Mouse (Mus musculus): Measurements from ENCODE around the gene Fam149a.
"Not testable (repeated sequence)": the region's sequence is repeated elsewhere in the genome, so short reads cannot be mapped to it uniquely, and the experiment has no call there.

Gene Fam149a

DNA sequence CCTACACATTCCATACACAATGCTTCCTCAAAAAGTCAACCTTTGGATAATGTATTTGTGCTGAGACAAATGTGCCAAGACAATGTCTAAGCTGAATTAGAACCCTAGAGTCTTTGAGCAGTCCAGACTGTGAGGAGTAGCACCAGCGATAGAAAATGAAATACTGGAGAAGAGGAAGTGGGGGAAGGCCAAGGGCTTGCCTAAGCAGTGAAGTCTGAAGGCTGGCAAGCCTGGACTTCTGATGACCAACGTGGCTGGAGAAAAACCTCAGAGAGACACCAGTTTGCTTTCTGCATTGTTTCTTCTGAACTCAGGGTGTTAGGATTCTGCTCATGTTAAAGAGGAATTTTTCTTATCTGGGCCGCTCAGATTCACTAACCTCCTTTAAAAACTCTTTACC lies 51.2 kb downstream of the Fam149a start:
- DNase-seq, result no peak

DNA sequence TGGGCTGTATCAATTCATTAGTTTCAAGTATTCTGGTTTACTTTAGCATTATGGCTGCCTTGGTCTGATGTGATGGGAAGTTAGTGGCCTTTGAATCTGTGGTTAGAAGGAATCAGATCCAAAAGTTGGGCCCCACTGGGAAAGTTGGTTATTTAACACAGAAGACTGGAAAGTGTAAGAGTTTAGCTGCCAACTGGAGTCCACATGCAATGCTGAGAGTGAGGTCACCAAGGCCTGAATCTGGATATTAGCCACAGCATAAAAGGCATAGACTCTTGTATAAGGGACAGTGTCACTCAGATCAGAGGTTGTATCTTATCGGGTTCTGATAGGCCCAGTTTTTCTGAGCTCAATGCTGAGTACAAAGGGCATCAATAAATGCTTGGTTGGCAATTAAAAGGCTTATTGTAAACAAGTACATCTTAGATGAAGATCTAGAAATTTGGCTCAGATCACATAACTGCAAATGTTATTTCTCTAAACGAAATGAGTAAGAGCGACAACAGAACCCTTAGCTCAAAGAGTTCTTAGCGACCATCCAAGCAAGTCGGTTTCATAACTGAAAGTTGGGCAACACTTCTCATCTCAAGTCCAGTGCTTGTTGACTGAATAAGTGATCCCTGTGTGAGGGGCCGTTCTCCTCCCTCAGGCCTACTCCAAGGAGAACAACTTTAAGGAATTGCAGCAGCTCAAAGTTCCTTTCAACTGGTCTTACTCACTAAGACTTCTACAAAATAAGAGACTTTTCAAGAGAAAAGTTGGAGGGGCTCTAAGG lies 52.7 kb downstream of the Fam149a start:
- DNase-seq, result no peak

DNA sequence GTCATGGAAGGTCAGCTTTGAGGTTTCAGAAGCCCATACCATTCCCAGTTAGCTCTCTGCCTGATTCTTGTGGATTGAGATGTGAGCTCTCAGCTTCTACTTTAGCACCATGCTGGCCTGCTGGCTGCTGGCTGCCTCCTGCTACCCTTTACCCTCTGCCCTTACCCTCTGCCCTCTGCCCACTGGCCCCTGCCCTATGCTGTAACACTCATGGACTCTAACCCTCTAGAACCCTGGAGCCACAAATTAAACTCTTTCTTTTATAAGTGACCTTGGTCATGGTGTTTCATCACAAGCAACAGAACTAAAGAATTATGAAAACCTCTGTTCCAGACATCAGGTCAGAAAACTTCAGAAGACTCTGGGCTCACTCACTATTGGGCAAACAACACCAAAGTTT lies 55.0 kb downstream of the Fam149a start:
- DNase-seq, result not testable (repeated sequence)

DNA sequence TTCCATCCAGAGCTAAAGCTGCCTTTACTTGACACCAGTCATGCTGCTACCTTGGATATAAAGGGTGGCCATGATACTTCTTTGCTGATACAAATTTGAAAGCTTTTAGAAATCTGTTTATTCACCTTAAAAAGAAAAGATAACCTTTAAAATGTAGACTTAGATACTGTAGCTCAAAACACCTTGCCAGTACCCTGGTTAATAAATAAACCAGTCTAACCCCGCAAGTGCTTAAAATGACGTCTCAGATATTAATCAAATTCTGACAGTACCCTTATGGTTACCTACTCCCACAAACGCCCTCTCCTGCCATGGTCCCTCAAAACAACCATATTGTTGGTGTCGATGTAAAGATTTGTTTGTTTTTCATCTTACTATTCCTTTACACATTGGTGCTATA lies 57.9 kb downstream of the Fam149a start:
- no peak for DNase-seq

DNA sequence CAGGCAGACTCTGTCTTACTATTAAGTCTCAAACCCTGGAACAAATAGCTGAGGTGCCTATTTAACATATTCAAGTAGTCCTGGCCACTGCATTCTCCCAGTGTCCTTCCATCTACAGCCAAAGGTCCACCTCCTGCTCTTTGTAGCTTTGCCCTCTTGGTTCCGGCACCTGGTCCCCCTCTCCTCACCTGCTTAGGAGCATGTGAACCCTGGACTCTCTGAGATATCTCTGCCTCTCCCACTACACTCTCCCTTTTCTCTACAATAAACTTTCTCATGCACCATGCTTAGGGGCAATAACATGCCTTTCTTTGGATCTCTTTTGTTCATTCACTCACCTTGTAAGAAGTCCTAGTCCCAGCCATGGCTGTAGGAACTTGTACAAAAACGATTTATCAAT lies 60.7 kb downstream of the Fam149a start:
- no peak for DNase-seq

DNA sequence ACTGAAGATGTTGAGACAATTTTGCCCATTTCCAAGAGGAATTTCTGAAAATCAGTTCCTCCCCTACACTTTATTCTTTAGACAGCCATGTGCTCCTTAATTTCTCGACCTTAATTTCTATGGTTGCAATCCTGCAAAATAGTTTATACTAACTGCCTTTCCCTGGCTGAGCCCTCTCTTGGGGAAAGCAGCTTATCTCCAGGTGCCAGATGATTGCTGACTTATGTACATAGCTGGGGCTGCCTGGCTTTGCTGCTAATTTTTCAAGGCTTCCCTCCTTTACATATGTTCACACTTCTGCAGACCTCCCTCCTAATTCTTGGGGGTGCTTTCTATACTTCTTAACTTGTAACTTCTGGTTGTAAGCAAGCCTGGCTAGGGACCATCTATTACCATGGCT lies 61.2 kb downstream of the Fam149a start:
- DNase-seq, result no peak

DNA sequence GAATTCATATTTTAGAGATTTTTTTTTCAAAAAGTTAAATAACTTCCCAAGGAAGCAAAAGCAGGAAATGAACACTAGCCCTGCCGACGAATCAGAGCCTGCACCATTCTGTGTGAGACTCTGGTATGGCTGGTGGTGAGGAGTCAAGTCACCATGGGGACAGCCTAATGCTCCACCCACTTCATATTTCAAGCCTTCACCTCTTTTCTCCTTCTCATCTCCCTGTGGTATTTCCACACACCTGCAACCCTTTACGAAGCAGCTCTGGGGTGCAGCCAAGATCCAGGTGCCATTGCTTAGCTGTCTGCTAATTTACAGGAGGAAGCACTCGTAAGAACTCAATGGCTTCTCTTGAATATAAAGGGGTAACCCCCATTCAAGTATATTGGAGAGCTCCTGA lies 71.1 kb downstream of the Fam149a start:
- DNase-seq, result no peak

DNA sequence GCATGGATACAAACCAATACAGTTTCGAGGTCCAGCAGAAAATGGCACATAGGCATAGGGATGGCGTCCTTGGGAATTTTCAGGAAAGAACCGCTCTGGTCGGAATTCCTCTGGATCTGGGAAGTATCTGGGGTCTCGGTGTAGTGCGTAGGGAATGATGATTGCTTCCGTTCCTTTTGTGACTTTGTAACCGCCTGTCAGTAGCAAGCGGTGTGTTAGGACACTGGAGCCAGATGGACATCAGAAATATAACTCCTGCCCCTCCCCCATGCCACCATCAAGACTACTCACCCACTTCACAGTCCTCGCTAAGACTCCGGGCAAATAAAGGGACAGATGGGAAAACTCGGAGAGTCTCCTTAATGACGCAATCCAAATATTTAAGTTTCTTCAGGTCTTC lies 73.7 kb downstream of the Fam149a start, which contains the start of gene Gm45753:
TSS of gene Gm45753 (minus strand) at position 101 of the 400 bp plus-strand sequence.
- DNase-seq, result no peak

DNA sequence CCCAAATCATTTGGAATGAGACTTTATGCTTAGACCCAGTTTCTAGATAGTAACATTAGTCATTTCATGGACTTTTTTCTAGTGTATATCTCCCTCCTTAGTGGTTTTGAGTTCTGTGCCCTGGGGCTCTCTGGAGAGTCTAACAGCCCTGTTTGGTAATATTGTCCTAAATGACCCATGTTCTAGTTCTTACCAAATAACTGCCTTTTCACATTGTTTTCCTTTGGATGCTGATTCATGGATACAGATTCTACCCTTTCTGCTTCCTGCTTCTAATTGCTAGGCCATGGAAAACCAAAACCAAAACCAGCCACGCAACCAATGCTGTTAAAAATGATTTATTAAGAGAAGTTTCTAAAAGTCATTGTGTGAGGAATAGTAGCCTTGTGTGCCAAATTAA lies 76.6 kb downstream of the Fam149a start:
- DNase-seq, result no peak

DNA sequence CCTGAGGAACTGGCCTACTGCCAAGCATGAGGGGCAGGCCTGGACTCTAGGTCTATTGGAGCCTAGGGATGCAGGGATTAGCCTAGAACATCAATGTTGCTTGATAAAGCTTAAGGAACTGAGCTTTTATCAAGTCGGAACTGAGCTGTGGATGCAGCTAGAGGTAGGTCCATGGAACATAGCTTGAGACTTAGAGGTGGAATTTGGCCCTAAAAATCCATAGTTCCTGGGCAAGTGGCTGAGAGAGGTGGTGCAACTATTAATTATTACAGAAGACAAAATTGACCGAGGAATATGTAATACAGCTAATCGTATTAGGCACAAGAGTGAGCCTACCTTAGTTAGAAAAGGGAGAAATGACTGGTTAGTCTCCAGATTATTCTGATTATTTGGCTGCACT lies 77.7 kb downstream of the Fam149a start:
- DNase-seq, result no peak

DNA sequence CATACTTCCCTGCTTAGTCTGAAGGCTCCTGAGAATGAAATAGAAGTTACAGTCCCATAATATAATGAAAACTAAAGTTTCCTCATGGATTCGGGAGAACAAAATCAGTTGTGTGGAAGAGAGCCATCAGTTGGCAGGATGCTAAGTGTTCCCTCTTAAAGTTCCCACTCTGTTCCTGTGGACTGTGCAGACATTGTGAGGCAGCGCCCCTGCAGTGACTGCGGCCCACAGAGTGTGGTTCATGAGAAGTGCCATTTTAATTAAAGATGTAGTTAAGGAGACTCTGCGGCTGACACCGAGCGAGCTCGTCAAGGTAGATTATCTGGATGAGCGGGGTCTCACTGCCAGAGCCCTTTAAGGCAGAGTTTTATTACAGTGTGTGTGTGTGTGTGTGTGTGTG lies 79.7 kb downstream of the Fam149a start:
- no peak for DNase-seq

DNA sequence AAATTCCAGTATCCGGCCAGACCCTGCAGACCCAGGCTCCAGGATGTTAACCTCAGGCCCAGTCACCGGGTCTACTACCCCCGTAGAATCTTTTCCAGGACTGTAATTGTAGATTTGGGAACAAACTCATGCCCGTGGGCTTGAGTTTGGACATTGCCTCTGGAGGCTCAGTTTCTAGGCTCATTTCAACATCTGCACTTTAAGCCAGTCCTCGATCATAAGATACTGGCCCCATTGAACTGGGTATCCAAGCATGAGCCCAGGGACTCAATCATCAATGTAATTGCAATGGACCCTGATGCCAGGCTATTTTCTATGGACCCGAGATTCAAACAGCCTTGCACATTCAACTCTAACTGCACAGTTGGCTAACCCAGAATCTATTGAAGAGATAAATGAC lies 86.8 kb downstream of the Fam149a start:
- no peak for DNase-seq

DNA sequence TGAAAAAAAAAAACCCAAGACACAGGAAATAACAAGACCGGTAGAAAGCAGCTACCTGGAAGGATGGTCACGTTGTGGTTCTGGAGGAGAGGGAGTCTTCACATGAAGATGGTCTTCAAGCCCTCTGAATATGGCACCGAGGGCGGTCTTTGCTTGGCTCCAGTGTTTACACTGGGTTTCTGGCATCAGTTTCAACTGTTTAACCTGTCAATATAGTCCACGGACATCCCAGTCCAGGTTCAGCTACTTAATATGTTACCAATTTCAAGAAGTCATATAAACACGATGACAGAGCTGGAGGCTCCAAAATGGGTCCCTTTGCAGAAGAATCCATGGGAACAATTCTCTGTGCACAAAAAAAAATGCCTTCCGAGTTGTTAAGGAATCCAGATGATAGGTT lies 87.4 kb downstream of the Fam149a start, which contains the start of gene Klkb1:
TSS of gene Klkb1 (minus strand) at position 173 of the 400 bp plus-strand sequence.
- DNase-seq, result no peak

DNA sequence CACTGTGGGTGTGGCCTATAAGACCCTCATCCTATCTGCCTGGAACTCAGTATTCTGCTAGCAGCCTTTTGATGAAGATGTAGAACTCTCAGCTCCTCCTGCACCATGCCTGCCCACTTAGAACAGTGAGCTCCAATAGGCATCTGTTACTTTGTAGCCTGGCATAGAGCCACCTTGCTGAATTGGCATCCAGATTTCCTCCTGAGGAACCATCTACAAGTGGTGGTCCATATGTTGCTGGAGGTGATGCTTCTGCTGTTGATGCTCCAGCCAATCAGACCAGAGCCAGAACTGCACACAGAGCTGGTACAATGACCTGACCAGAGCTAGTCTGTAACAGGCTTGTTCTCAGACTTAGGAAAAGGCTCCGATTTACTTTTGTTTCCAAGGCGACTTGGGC lies 90.3 kb downstream of the Fam149a start:
- peak; percentile 39 for DNase-seq

All from cerebellum, adult 11-12 months (tissue).